Mouse (Mus musculus) cortical plate, adult 2 months (tissue): ENCODE measurements around the gene Agtpbp1.

Source experiments
- CTCF ChIP-seq: fragments of 200-500 bp; IDR thresholded peaks from 2 replicates; pipeline ENCODE4 v1.5.1; 2011; ENCODE audit warnings: mild to moderate bottlenecking, control low read depth, low read length; ENCODE audit not compliant: insufficient read depth; ENCODE audit errors: extremely low read depth
- POLR2A ChIP-seq: fragments of 200-500 bp; IDR thresholded peaks from 2 replicates; pipeline ENCODE4 v1.6.1; 2011; ENCODE audit warnings: mild to moderate bottlenecking, low read length, control low read depth; ENCODE audit not compliant: insufficient read depth; ENCODE audit errors: extremely low read depth

- TF ChIP-seq POLR2A (no peak), CTCF (no peak)
Measured at GRCm38 (mm10) chr13:59487287-59487686, 97.7 kb downstream of the Agtpbp1 start.
